Mouse (Mus musculus) forebrain, embryonic 16.5 days (tissue): ENCODE measurements around the gene Crim1. TPM values are rescaled to one million over a fixed set of nuclear protein-coding genes. Genes with fewer than 3 reads are reported as not detected.

Experiments
- ATAC-seq: fragments of 200-750 bp; cut with Nextera tagmentation; 2 replicates; pipeline ENCODE4 v1.8.0; 2017; ENCODE audit warnings: mild to moderate bottlenecking, moderate library complexity
- H3K27ac ChIP-seq: fragments of 300-500 bp; sonication (generic); 2 replicates; pipeline ENCODE4 v1.5.1; 2014; ENCODE audit warnings: low read length, control low read depth
- H3K27me3 ChIP-seq: fragments of 300-500 bp; sonication (generic); replicated peaks from 2 replicates; pipeline ENCODE4 v1.6.1; 2014; ENCODE audit warnings: low read length; ENCODE audit not compliant: control insufficient read depth, insufficient read depth
- H3K36me3 ChIP-seq: fragments of 300-500 bp; sonication (generic); 2 replicates; pipeline ENCODE4 v1.6.1; 2014; ENCODE audit not compliant: control insufficient read depth, insufficient read depth
- H3K4me1 ChIP-seq: fragments of 300-500 bp; sonication (generic); replicated peaks from 2 replicates; pipeline ENCODE4 v1.6.1; 2014; ENCODE audit warnings: low read length; ENCODE audit not compliant: control insufficient read depth, insufficient read depth
- H3K4me2 ChIP-seq: fragments of 300-500 bp; sonication (generic); 2 replicates; pipeline ENCODE4 v1.6.1; 2014; ENCODE audit warnings: mild to moderate bottlenecking, low read length, control low read depth
- H3K4me3 ChIP-seq: fragments of 300-500 bp; sonication (generic); replicated peaks from 2 replicates; pipeline ENCODE4 v1.5.1; 2014; ENCODE audit warnings: mild to moderate bottlenecking, low read length, control low read depth
- H3K9ac ChIP-seq: fragments of 300-500 bp; sonication (generic); replicated peaks from 2 replicates; pipeline ENCODE4 v1.6.1; 2014; ENCODE audit warnings: low read depth, low read length, control low read depth
- H3K9me3 ChIP-seq: fragments of 300-500 bp; sonication (generic); 2 replicates; pipeline ENCODE4 v1.6.1; 2016; ENCODE audit warnings: low read length; ENCODE audit not compliant: control insufficient read depth
- WGBS: fragments of 180-500 bp; shearing (Covaris S2); extraction: QIAGEN DNeasy Blood & Tissue Kit; methylation state at CpG from one replicate; pipeline ENCODE4 v1.1.7; 2014; 5-methylcytosine and 5-hydroxymethylcytosine counted together
- polyA plus RNA-seq: library from polyadenylated mRNA; unstranded; fragments of >200 nt; fragmentation: Nextera tagmentation; extraction: Ambion mirVana; gene quantifications from 2 replicates; pipeline ENCODE4 v1.2.1, GENCODE M21; 2015

Gene Crim1
- polyA plus RNA-seq, 1 experiment from 2014 or later = 9.9 TPM

- 74% methylated on average over 8 of the region's 8 CpGs for WGBS
- no peaks in the 10 kb centered on the region for H3K9me3 ChIP-seq
- no peak overlapping the region for H3K9ac ChIP-seq
- H3K27ac ChIP-seq = no peak overlapping the region
- H3K27me3 ChIP-seq = no peaks in the 10 kb centered on the region
- H3K4me2 ChIP-seq = no peak overlapping the region
- H3K4me3 ChIP-seq = no peak overlapping the region
- no peaks in the 10 kb centered on the region for H3K4me1 ChIP-seq
- peaks cover 2% of the 10 kb centered on the region for H3K36me3 ChIP-seq
- 0 out of 2 replicates have a peak, but pooled peaks have one; percentile 20 for ATAC-seq
These were observed 176.5 kb downstream of the Crim1 start for GRCm38 (mm10) chr17:78376587-78376986.

DNA sequence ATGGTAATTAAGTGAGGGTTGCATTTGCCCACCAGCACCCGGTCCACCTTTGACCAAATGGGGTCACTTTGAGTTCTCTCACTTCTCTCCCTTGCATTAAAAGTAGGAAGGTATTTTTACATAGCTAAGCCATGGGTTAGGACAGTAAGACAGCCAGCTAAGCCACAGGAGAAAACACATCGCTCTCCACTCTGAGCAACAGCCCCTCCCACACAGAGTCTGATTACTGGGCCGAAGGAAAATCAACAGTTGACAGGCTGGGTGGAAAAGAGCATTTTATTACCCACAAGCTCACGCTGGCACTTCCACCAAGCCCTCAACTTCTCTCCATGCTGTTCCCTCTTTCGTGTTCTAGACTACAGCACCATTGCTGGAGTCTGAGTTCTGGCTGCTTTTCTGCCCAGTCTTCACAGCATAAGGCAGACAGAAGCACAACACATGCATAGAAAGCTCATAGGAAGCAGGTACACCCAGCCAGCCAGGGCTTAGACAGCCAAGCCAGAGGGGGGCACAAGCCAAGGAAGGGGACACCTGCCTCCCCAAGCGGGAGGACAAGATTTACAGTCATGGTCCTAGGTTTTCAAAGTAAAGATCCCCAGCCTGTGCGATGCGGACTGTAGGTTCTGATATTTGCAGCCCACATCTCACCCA lies 179.2 kb downstream of the Crim1 start:
- Histone ChIP-seq H3K9ac (no peak overlapping the region), H3K4me3 (no peak overlapping the region), H3K27me3 (no peaks in the 10 kb centered on the region), H3K27ac (no peak overlapping the region), H3K9me3 (no peaks in the 10 kb centered on the region), H3K4me1 (no peaks in the 10 kb centered on the region), H3K4me2 (no peak overlapping the region), H3K36me3 (peaks cover 2% of the 10 kb centered on the region)
- no peak for ATAC-seq
- 92% methylated on average over 8 of the region's 8 CpGs for WGBS

DNA sequence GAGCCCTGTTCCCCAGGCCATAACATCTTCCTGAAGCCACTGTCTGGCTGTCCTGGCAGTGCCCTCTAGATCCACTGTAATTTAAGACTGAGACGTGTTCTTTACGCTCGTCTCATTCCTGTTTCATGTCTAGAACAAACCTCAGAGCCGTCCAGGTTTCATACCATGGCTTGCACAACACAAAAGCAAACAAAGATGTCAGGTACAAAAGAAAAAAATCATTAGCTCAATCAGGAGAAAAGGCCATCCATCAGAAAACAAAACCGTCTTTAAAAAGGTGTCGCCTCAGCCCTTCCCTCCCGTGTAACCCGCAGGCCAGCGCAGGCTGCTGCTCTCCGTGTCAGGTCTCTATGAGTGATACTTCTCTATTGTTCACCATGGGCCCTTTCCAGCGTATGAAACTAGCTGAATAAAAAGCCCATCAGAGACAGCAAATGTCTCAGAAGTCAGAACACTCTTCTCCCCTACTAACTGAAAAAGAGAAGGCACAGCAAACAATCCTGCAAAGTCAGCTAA lies 179.7 kb downstream of the Crim1 start:
- no peak for ATAC-seq
- Histone ChIP-seq H3K27me3 (no peaks in the 10 kb centered on the region), H3K4me1 (no peaks in the 10 kb centered on the region), H3K4me3 (no peak overlapping the region), H3K36me3 (peaks cover 2% of the 10 kb centered on the region; the same call in 1 of the 2 replicates), H3K27ac (no peak overlapping the region), H3K9ac (no peak overlapping the region), H3K9me3 (no peaks in the 10 kb centered on the region), H3K4me2 (no peak overlapping the region)
- WGBS = 61% methylated on average over 11 of the region's 11 CpGs

DNA sequence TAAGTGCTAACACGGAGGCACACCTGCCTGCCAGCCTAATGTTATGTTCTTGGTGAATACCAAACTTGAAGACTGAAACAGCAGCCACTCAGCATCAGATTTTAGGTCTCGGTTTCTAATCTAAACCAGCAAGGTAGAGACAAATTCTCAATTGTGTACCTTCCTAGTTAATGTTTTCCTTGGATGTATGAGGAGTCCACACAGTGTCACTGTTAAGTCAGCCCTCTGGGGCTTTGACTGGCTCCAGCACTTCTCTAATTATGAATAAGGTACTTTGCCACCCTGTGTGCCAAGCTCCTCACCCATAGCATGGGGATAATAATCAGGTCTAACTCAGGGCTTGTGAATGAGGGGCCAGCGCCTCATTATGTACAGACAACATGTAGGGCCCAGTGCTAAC lies 182.3 kb downstream of the Crim1 start:
- Histone ChIP-seq H3K4me3 (no peak overlapping the region), H3K9me3 (no peaks in the 10 kb centered on the region), H3K9ac (no peak overlapping the region), H3K27ac (no peak overlapping the region), H3K4me1 (no peaks in the 10 kb centered on the region), H3K4me2 (no peak overlapping the region), H3K36me3 (peaks cover 2% of the 10 kb centered on the region; the same call in 1 of the 2 replicates), H3K27me3 (no peaks in the 10 kb centered on the region)
- 91% methylated on average over 3 of the region's 3 CpGs for WGBS
- ATAC-seq = no peak

- H3K36me3 ChIP-seq = no peaks in the 10 kb centered on the region
- no peaks in the 10 kb centered on the region for H3K4me1 ChIP-seq
- no peak for ATAC-seq
- no peaks in the 10 kb centered on the region for H3K9me3 ChIP-seq
- no peak overlapping the region for H3K27ac ChIP-seq
- H3K4me3 ChIP-seq = no peak overlapping the region
- 85% methylated on average over 9 of the region's 9 CpGs for WGBS
- H3K4me2 ChIP-seq = no peak overlapping the region
- no peak overlapping the region for H3K9ac ChIP-seq
- H3K27me3 ChIP-seq = no peaks in the 10 kb centered on the region
These were observed 187.6 kb downstream of the Crim1 start for GRCm38 (mm10) chr17:78387665-78388064.

GRCm38 (mm10) chr17:78388101-78388847 lies 188.2 kb downstream of the Crim1 start:
- Histone ChIP-seq H3K27me3 (no peaks in the 10 kb centered on the region), H3K4me2 (no peak overlapping the region), H3K4me3 (no peak overlapping the region), H3K36me3 (no peaks in the 10 kb centered on the region), H3K4me1 (no peaks in the 10 kb centered on the region), H3K9ac (no peak overlapping the region), H3K27ac (no peak overlapping the region), H3K9me3 (no peaks in the 10 kb centered on the region)
- ATAC-seq = no peak
- 81% methylated on average over 9 of the region's 9 CpGs for WGBS

DNA sequence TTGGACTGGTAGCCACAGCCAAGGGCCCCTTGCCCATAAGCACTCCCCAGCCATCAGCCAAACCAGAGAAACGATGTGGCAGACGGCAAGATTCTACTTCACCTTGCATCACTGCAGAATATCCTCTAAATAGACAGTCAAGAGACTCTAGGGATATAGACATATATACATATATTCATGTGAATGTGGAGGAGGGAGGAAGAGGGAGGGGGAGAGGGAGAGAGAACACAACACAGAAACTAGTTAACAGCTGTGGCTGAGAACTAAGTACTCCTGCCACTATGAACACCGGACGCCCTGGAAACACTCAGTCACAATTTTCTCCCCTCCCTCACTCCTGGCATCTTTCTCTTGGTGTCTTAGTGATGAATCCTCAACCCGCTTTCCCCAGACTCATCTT lies 189.5 kb downstream of the Crim1 start:
- no peak for ATAC-seq
- Histone ChIP-seq H3K9ac (no peak overlapping the region), H3K27me3 (no peaks in the 10 kb centered on the region), H3K27ac (no peak overlapping the region), H3K36me3 (no peaks in the 10 kb centered on the region), H3K4me1 (no peaks in the 10 kb centered on the region), H3K9me3 (no peaks in the 10 kb centered on the region), H3K4me2 (no peak overlapping the region), H3K4me3 (no peak overlapping the region)
- WGBS = 95% methylated on average over 5 of the region's 5 CpGs

DNA sequence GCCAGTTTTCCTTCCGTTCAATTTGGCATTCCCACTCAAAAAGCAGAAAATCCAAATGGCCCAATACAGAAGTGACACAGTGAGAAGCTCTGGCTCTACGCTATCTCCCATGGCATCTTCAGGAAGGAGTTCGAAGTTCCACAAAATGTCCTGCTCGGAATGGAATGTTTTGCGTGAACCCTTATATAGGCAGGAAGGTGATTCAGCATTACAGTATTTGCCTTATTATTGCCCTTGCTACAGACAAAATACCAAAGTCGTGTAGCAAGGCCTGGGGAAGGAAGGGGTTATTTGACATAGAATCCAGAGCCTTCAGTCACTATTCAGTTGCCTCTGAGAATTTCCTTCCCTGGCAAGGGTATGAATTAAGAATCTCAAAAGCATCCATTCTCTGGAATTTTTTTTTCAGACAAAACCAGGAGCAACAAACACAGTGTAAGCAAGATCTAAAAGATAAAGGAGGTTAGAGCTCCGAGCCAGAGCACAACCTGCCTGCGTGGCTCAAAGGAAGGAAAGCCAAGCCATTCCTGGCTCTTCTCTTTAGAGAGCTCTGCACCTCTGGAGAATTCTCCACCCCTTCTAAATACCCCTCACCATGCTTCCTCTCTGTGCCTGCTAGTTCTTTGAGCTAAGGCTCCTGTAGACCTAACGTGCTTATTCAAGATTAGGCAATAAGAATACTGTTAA lies 192.5 kb downstream of the Crim1 start:
- no peak overlapping the region for H3K27ac ChIP-seq
- no peaks in the 10 kb centered on the region for H3K4me1 ChIP-seq
- no peak overlapping the region for H3K4me2 ChIP-seq
- H3K36me3 ChIP-seq = no peaks in the 10 kb centered on the region
- H3K27me3 ChIP-seq = no peaks in the 10 kb centered on the region
- H3K4me3 ChIP-seq = no peak overlapping the region
- ATAC-seq = no peak
- H3K9ac ChIP-seq = no peak overlapping the region
- 79% methylated on average over 9 of the region's 9 CpGs for WGBS
- no peaks in the 10 kb centered on the region for H3K9me3 ChIP-seq

DNA sequence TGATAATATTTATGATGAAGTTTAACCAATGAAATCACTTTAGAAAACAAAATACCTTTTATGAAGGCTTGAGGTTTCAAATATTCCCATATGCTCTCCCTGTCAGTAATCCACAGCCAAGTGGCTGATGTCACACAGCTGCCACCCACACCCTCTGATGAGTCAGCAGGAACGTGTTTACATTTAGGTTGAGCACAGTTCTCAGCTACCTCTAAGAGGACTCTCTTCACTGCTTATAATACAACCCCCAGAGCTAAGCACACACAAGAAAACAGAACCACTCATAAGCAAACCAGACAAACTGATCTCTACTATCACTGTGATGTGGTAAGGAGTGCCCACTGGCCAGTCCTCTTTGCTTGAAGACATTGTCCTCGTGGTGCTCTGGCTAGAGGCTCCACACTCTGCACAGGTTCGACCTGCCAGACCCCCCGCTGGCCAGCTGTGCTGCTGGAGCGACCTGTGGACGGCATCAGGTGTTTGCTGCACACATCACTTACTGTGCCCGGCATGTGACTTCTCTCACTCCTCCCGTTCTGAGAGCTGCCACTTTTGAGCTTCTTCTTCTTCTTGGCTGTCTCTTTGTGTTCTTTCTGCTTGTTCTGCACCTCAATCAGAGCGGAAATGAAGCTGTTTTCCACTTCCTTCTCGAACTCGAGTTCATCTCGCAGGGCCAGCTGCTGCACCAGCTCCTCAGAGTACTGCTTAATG lies 200.2 kb downstream of the Crim1 start:
- Histone ChIP-seq H3K36me3 (0 out of 2 replicates have a peak, but pooled peaks cover 3% of the 10 kb centered on the region), H3K4me3 (no peak overlapping the region), H3K4me2 (no peak overlapping the region), H3K9me3 (no peaks in the 10 kb centered on the region), H3K27ac (no peak overlapping the region), H3K27me3 (no peaks in the 10 kb centered on the region), H3K4me1 (no peaks in the 10 kb centered on the region), H3K9ac (no peak overlapping the region)
- ATAC-seq = no peak
- WGBS = 83% methylated on average over 12 of the region's 12 CpGs
